Mouse (Mus musculus) ES-E14 (cell line): ENCODE measurements around the gene Ddit4l. TPM values are rescaled to one million over a fixed set of nuclear protein-coding genes. Genes with fewer than 3 reads are reported as not detected.

Experiments
- DNase-seq: peaks from one replicate; pipeline ENCODE4 v3.0.0-alpha.2; 2013; ENCODE audit warnings: low read depth, low spot score
- H3K27ac ChIP-seq: 2 replicates; pipeline ENCODE4 v1.5.1; 2012; ENCODE audit warnings: low read depth, mild to moderate bottlenecking, low read length, moderate library complexity, mixed read lengths; ENCODE audit not compliant: poor library complexity, insufficient read depth, severe bottlenecking
- H3K36me3 ChIP-seq: 2 replicates; pipeline ENCODE4 v1.6.1; 2012; ENCODE audit warnings: mild to moderate bottlenecking, low read length, moderate library complexity, mixed read lengths; ENCODE audit not compliant: control insufficient read depth, poor library complexity, insufficient read depth, severe bottlenecking
- H3K4me1 ChIP-seq, 2 experiments: fragments of 150-350 bp in 1 of 2; sonication (generic) in 1 of 2; 2 replicates each; pipeline ENCODE4 v1.6.1; 2012; ENCODE audit warnings: low read length in 2 of 2, mild to moderate bottlenecking in 1 of 2, mixed read lengths in 1 of 2; ENCODE audit not compliant: control insufficient read depth in 2 of 2, insufficient read depth in 2 of 2, poor library complexity in 1 of 2
- H3K4me3 ChIP-seq, 2 experiments: fragments of 150-350 bp in 1 of 2; sonication (generic) in 1 of 2; 2 replicates each; pipeline ENCODE4 v1.5.1; 2012; ENCODE audit warnings: low read length in 2 of 2, low read depth in 1 of 2, mild to moderate bottlenecking in 1 of 2, mixed read lengths in 1 of 2; ENCODE audit not compliant: insufficient read depth in 1 of 2, poor library complexity in 1 of 2, severe bottlenecking in 1 of 2
- H3K9ac ChIP-seq: 2 replicates; pipeline ENCODE4 v1.6.1; 2012; ENCODE audit warnings: low read depth, mild to moderate bottlenecking, low read length, mixed read lengths; ENCODE audit not compliant: poor library complexity, insufficient read depth, severe bottlenecking
- H3K9me3 ChIP-seq: fragments of 150-350 bp; sonication (generic); 2 replicates; pipeline ENCODE4 v1.6.1; 2012; ENCODE audit warnings: low read depth, mild to moderate bottlenecking, low read length; ENCODE audit not compliant: control insufficient read depth, insufficient read depth
- CHD2 ChIP-seq: IDR thresholded peaks from 2 replicates; pipeline ENCODE4 v1.6.1; 2014; ENCODE audit warnings: mild to moderate bottlenecking, low read depth, low read length, inconsistent platforms
- HCFC1 ChIP-seq: IDR thresholded peaks from 2 replicates; pipeline ENCODE4 v1.6.1; 2012; ENCODE audit warnings: low read length, inconsistent platforms, borderline replicate concordance; ENCODE audit not compliant: insufficient read depth
- MAFK ChIP-seq: IDR thresholded peaks from 2 replicates; pipeline ENCODE4 v1.6.1; 2014; ENCODE audit warnings: mild to moderate bottlenecking, low read depth, low read length, inconsistent platforms; ENCODE audit not compliant: insufficient read depth
- ZC3H11A ChIP-seq: IDR thresholded peaks from 2 replicates; pipeline ENCODE4 v1.6.1; 2012; ENCODE audit warnings: low read depth, mild to moderate bottlenecking, inconsistent platforms, low read length, borderline replicate concordance
- ZNF384 ChIP-seq: IDR thresholded peaks from 2 replicates; pipeline ENCODE4 v1.6.1; 2012; ENCODE audit warnings: low read depth, low read length, inconsistent platforms
- in situ Hi-C, 2 experiments: fragments of 600-800 bp; cut with MboI; formaldehyde crosslinking; loops; one replicate each; pipeline ENCODE4 v1.15.1; 2025; ENCODE audit warnings: low sequenced_read_pairs in 2 of 2, inconsistent platforms in 1 of 2; ENCODE audit not compliant: unreplicated experiment in 2 of 2
- total RNA-seq: library from RNA; depleted of rRNA; stranded (reverse); fragments of 300-350 nt; gene quantifications from 2 replicates; pipeline ENCODE4 v1.2.3, GENCODE M21; 2012

The Ddit4l gene
- total RNA-seq, 1 experiment: 11.2 TPM

DNA sequence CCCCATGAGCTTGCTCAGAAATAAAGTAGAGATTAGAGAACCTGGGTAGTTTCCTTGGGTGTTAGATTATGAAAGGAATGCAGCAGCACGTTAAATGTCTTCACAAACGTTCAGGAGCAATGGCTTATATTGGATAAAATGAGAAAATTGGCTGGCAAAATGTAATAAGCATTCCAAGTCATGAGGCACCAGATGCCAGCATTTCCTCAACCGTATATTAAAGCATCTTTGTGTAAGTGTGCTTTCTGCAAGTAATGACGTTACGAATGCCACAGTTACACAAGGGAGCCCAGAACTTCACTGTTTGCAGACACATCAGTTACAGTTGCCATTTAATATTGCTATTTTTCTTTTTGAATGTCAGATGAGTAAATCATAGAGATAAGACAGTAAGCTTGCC lies 872 bp upstream of the Ddit4l start:
- Histone ChIP-seq H3K4me3 (no peak overlapping the region), H3K9ac (no peak overlapping the region), H3K9me3 (no peaks in the 10 kb centered on the region), H3K4me1 (peaks cover 0 to 11% of the 10 kb centered on the region in 2 experiments; a peak in 2 of 4 replicates), H3K27ac (no peak overlapping the region), H3K36me3 (no peaks in the 10 kb centered on the region)
- TF ChIP-seq HCFC1: no peak
- TF ChIP-seq CHD2: no peak
- TF ChIP-seq MAFK: no peak
- no peak for TF ChIP-seq ZNF384
- in situ Hi-C loops: no loop called here
- no peak for DNase-seq

DNA sequence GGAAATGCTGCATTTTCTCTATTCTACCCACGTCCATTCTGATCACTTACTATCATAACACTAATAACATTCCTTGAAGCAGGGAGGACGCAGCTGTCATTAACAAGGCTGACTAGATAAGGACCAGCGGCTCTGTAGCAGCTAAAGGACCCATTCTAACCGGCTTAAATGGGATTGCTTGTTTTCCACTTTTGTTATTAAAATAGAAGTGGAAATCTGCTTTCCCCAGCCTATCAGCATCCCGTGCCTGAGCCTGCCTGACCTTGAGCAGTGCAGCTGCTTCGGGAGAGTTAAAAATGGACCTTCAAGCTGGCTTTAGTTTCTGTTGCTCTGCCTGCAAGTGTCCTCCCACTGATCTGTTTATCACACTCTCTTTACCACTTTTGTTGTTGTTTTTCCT lies 679 bp downstream of the Ddit4l start:
- Histone ChIP-seq H3K4me3 (no peak overlapping the region), H3K9me3 (no peaks in the 10 kb centered on the region), H3K9ac (no peak overlapping the region), H3K27ac (no peak overlapping the region), H3K4me1 (peaks cover 0 to 11% of the 10 kb centered on the region in 2 experiments; a peak in 2 of 4 replicates), H3K36me3 (peaks cover 2% of the 10 kb centered on the region; the same call in 1 of the 2 replicates)
- peak; percentile 15 for DNase-seq
- in situ Hi-C loops: no loop called here
- TF ChIP-seq MAFK: no peak
- TF ChIP-seq ZNF384: no peak
- no peak for TF ChIP-seq CHD2
- no peak for TF ChIP-seq HCFC1
- TF ChIP-seq ZC3H11A: no peak

DNA sequence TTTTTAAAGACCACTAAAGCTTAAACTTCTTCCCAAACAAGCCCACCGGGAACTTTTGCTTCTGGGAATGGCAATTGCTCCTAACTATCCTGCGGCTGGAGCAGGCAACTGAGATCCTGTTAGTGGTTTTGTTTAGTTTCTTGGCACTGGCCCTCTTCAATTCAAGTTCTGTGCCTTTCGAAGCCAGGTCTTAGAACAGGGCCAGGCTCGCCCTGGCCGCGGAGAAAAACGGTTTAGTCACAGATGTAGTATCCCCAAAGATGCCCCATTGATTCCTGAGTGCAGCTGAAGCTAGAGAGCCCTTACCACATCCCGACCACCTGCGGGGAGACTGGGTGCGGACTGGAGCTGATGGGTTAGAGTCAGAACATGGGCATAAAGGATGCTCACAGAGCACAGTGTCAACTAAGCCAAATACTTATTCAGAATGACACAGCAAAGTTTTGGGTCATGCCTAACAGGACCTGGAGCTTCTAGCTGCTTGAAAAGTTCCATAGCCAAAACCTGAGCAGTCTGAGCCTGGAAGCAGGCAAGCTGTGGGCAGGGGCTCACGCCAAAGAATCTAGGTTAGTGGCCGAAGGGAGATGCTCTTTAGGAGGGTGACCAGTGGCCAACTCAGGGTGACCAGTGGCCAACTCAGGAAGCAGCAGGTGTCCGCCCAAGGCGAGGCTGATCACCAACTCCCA lies 1.6 kb downstream of the Ddit4l start:
- Histone ChIP-seq H3K9me3 (no peaks in the 10 kb centered on the region), H3K4me3 (peak overlapping the region; percentile 69 to 79), H3K9ac (no peak overlapping the region), H3K4me1 (peaks cover 0 to 11% of the 10 kb centered on the region in 2 experiments; a peak in 2 of 4 replicates), H3K27ac (no peak overlapping the region), H3K36me3 (peaks cover 2% of the 10 kb centered on the region; the same call in 1 of the 2 replicates)
- no peak for TF ChIP-seq CHD2
- no peak for TF ChIP-seq ZC3H11A
- no peak for TF ChIP-seq MAFK
- no peak for TF ChIP-seq HCFC1
- TF ChIP-seq ZNF384: no peak
- DNase-seq: peak; percentile 26
- in situ Hi-C loops: no loop called here

DNA sequence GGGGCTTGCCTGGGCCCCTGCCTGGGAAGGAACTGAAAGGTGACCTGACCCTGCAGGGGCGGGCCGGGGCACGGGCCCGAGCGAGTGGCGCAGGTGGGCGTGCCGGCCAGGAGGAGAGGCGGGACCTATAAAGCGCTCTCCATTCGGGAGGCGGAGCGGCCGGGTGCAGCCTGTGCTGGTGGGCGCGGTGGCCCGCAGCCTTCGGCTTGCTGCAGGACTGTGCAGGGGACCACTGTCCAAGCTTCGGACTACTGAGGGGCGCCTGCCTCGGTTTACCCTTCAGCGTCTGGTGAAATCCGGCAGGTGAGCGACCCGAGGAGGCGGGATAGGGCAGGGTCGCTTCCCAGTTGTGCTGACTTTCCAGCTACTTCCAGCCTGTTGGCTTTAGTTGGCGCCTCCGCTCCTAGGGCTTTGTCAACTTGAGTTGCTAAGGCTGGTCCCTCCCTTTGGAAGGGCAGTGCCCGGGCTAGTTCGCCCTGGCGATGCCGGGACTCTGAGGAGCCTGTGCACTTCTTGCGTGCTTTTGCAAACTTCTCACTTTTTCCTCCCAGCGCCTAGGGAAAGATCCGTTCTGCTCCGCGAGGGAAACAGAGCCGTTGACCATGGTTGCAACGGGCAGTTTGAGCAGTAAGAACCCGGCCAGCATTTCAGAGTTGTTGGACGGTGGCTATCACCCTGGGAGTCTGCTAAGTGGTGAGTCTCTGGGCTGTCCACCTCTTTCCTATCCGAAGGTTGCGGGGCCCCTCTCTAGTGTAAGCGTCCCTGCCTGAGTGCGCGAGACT lies 2.4 kb downstream of the Ddit4l start:
- H3K9me3 ChIP-seq: no peaks in the 10 kb centered on the region
- H3K36me3 ChIP-seq: peaks cover 2% of the 10 kb centered on the region; the same call in 1 of the 2 replicates
- peak overlapping the region; percentile 63 for H3K9ac ChIP-seq
- peak; percentile 62 for DNase-seq
- H3K4me1 ChIP-seq: peaks cover 0 to 11% of the 10 kb centered on the region in 2 experiments; a peak in 2 of 4 replicates
- H3K4me3 ChIP-seq: peak overlapping the region; percentile 69 to 79
- H3K27ac ChIP-seq: no peak overlapping the region
- in situ Hi-C loops: no loop called here
- TF ChIP-seq ZC3H11A (no peak), HCFC1 (0 out of 2 replicates have a peak, but pooled peaks have one; percentile 7)
